Mouse (Mus musculus): Measurements from ENCODE around the gene Gm572. TPM values are rescaled to one million over a fixed set of nuclear protein-coding genes. Genes with fewer than 3 reads are reported as not detected.

The Gm572 gene
- polyA plus RNA-seq, 1 experiment from 2014 or later = not detected

- no peak overlapping the region for H3K4me3 ChIP-seq
- no peak overlapping the region for H3K27ac ChIP-seq
- peaks cover 4% of the 10 kb centered on the region; the same call in 1 of the 2 replicates for H3K4me1 ChIP-seq
- H3K36me3 ChIP-seq = no peaks in the 10 kb centered on the region
- peaks cover 3% of the 10 kb centered on the region; the same call in 1 of the 2 replicates for H3K27me3 ChIP-seq
- no peak overlapping the region for H3K9ac ChIP-seq
- no peaks in the 10 kb centered on the region for H3K9me3 ChIP-seq
- ATAC-seq (ENCODE audit: low FRiP score, low read depth) = no peak
- H3K4me2 ChIP-seq (replicated peaks) = no peak overlapping the region
- WGBS = 87% methylated on average over 18 of the region's 18 CpGs
These were observed 11.7 kb downstream of the Gm572 start for GRCm38 (mm10) chr4:148654701-148655398.

- H3K9me3 ChIP-seq = no peaks in the 10 kb centered on the region
- no peak overlapping the region for H3K27ac ChIP-seq
- 32% methylated on average over 15 of the region's 15 CpGs for WGBS
- H3K4me3 ChIP-seq = no peak overlapping the region
- H3K4me2 ChIP-seq (replicated peaks) = no peak overlapping the region
- no peak for ATAC-seq (ENCODE audit: low FRiP score, low read depth)
- H3K9ac ChIP-seq = no peak overlapping the region
- H3K36me3 ChIP-seq = no peaks in the 10 kb centered on the region
- H3K27me3 ChIP-seq = peaks cover 7% of the 10 kb centered on the region; the same call in 1 of the 2 replicates
- peaks cover 5% of the 10 kb centered on the region; the same call in 1 of the 2 replicates for H3K4me1 ChIP-seq
These were observed 13.7 kb downstream of the Gm572 start for GRCm38 (mm10) chr4:148656691-148657258.

- Histone ChIP-seq H3K36me3 (no peaks in the 10 kb centered on the region), H3K4me2 (replicated peaks) (no peak overlapping the region), H3K4me1 (peaks cover 13% of the 10 kb centered on the region), H3K4me3 (no peak overlapping the region), H3K9ac (no peak overlapping the region), H3K27me3 (peaks cover 11% of the 10 kb centered on the region; the same call in 1 of the 2 replicates), H3K27ac (no peak overlapping the region), H3K9me3 (no peaks in the 10 kb centered on the region)
- no peak for ATAC-seq (ENCODE audit: low FRiP score, low read depth)
- 81% methylated on average over 13 of the region's 13 CpGs for WGBS
These were observed 14.7 kb downstream of the Gm572 start for GRCm38 (mm10) chr4:148657776-148658175.

- Histone ChIP-seq H3K4me3 (no peak overlapping the region), H3K9ac (no peak overlapping the region), H3K9me3 (no peaks in the 10 kb centered on the region), H3K4me1 (peaks cover 15% of the 10 kb centered on the region), H3K36me3 (no peaks in the 10 kb centered on the region), H3K27ac (no peak overlapping the region), H3K27me3 (peaks cover 29% of the 10 kb centered on the region; the same call in 1 of the 2 replicates), H3K4me2 (replicated peaks) (no peak overlapping the region)
- no peak for ATAC-seq (ENCODE audit: low FRiP score, low read depth)
- 32% methylated on average over 3 of the region's 3 CpGs for WGBS
These were observed 17.1 kb downstream of the Gm572 start for GRCm38 (mm10) chr4:148660174-148660573.

- no peak for ATAC-seq (ENCODE audit: low FRiP score, low read depth)
These were observed 19.2 kb downstream of the Gm572 start for GRCm38 (mm10) chr4:148662168-148662965.

GRCm38 (mm10) chr4:148663326-148663725 is 20.2 kb downstream of the Gm572 start:
- H3K9ac ChIP-seq = no peak overlapping the region

More at GRCm38 (mm10) chr4:148662168-148662965, 19.2 kb downstream of the Gm572 start:
- Histone ChIP-seq H3K4me3 (0 out of 2 replicates have a peak overlapping the region, but pooled peaks have one; percentile 12), H3K9ac (no peak overlapping the region), H3K4me2 (replicated peaks) (peak overlapping the region; percentile 53), H3K27me3 (peaks cover 29% of the 10 kb centered on the region; the same call in 1 of the 2 replicates), H3K27ac (no peak overlapping the region), H3K36me3 (no peaks in the 10 kb centered on the region), H3K4me1 (peaks cover 11% of the 10 kb centered on the region), H3K9me3 (no peaks in the 10 kb centered on the region)
- WGBS = 23% methylated on average over 21 of the region's 21 CpGs

GRCm38 (mm10) chr4:148664021-148664420 is 20.9 kb downstream of the Gm572 start:
- H3K36me3 ChIP-seq = no peaks in the 10 kb centered on the region
- H3K27ac ChIP-seq = no peak overlapping the region
- peaks cover 11% of the 10 kb centered on the region for H3K4me1 ChIP-seq
- no peak overlapping the region for H3K4me3 ChIP-seq
- peaks cover 26% of the 10 kb centered on the region; the same call in 1 of the 2 replicates for H3K27me3 ChIP-seq
- 32% methylated on average over 6 of the region's 6 CpGs for WGBS
- H3K4me2 ChIP-seq (replicated peaks) = no peak overlapping the region
- ATAC-seq (ENCODE audit: low FRiP score, low read depth) = no peak
- H3K9ac ChIP-seq = no peak overlapping the region
- no peaks in the 10 kb centered on the region for H3K9me3 ChIP-seq

More at GRCm38 (mm10) chr4:148663326-148663725, 20.2 kb downstream of the Gm572 start:
- ATAC-seq (ENCODE audit: low FRiP score, low read depth) = no peak
- Histone ChIP-seq H3K9me3 (no peaks in the 10 kb centered on the region), H3K4me2 (replicated peaks) (no peak overlapping the region), H3K27ac (no peak overlapping the region), H3K4me3 (no peak overlapping the region), H3K36me3 (no peaks in the 10 kb centered on the region), H3K27me3 (peaks cover 26% of the 10 kb centered on the region; the same call in 1 of the 2 replicates), H3K4me1 (peaks cover 11% of the 10 kb centered on the region)
- WGBS = 74% methylated on average over 7 of the region's 7 CpGs

- 86% methylated on average over 15 of the region's 15 CpGs for WGBS
- ATAC-seq (ENCODE audit: low FRiP score, low read depth) = no peak
- Histone ChIP-seq H3K27me3 (peaks cover 22% of the 10 kb centered on the region; the same call in 1 of the 2 replicates), H3K4me1 (peaks cover 15% of the 10 kb centered on the region), H3K9ac (0 out of 2 replicates have a peak overlapping the region, but pooled peaks have one; percentile 25), H3K36me3 (no peaks in the 10 kb centered on the region), H3K4me2 (replicated peaks) (no peak overlapping the region), H3K27ac (no peak overlapping the region), H3K9me3 (no peaks in the 10 kb centered on the region), H3K4me3 (no peak overlapping the region)
These were observed 24.1 kb downstream of the Gm572 start for GRCm38 (mm10) chr4:148667006-148667755.

- Histone ChIP-seq H3K4me3 (no peak overlapping the region), H3K9me3 (no peaks in the 10 kb centered on the region), H3K27me3 (peaks cover 2% of the 10 kb centered on the region; the same call in 1 of the 2 replicates), H3K9ac (no peak overlapping the region), H3K27ac (no peak overlapping the region), H3K4me1 (peaks cover 13% of the 10 kb centered on the region), H3K36me3 (no peaks in the 10 kb centered on the region), H3K4me2 (replicated peaks) (peak overlapping the region; percentile 7; the same call in 1 of the 2 replicates)
- WGBS = 46% methylated on average over 16 of the region's 16 CpGs
- no peak for ATAC-seq (ENCODE audit: low FRiP score, low read depth)
These were observed 28.3 kb downstream of the Gm572 start for GRCm38 (mm10) chr4:148671230-148671947.

- 31% methylated on average over 7 of the region's 7 CpGs for WGBS
- Histone ChIP-seq H3K27ac (no peak overlapping the region), H3K9ac (no peak overlapping the region)
These were observed 31.9 kb downstream of the Gm572 start for GRCm38 (mm10) chr4:148675043-148675442.

More at GRCm38 (mm10) chr4:148675043-148675442, 31.9 kb downstream of the Gm572 start:
- H3K27me3 ChIP-seq = peaks cover 4% of the 10 kb centered on the region; the same call in 1 of the 2 replicates
- no peaks in the 10 kb centered on the region for H3K9me3 ChIP-seq
- ATAC-seq (ENCODE audit: low FRiP score, low read depth) = no peak
- no peaks in the 10 kb centered on the region for H3K36me3 ChIP-seq
- no peak overlapping the region for H3K4me3 ChIP-seq
- no peak overlapping the region for H3K4me2 ChIP-seq (replicated peaks)
- peaks cover 22% of the 10 kb centered on the region for H3K4me1 ChIP-seq

Measured in limb, embryonic 13.5 days (tissue).